Mouse (Mus musculus) heart, embryonic 11.5 days (tissue): Measurements from ENCODE around the gene Gng3. TPM values are rescaled to one million over a fixed set of nuclear protein-coding genes. Genes with fewer than 3 reads are reported as not detected.

ENCODE experiments used
- ATAC-seq: fragments of 200-750 bp; cut with Nextera tagmentation; replicated peaks from 2 replicates; pipeline ENCODE4 v1.8.0; 2017; ENCODE audit warnings: moderate library complexity; ENCODE audit not compliant: insufficient number of reproducible peaks, low FRiP score, low TSS enrichment
- H3K27ac ChIP-seq: fragments of 300-500 bp; sonication (generic); 2 replicates; pipeline ENCODE4 v1.5.1; 2014; ENCODE audit warnings: mild to moderate bottlenecking, low read depth, low read length
- H3K27me3 ChIP-seq: fragments of 300-500 bp; sonication (generic); 2 replicates; pipeline ENCODE4 v1.6.1; 2014; ENCODE audit warnings: mild to moderate bottlenecking, low read length, mixed read lengths; ENCODE audit not compliant: control insufficient read depth, insufficient read depth
- H3K36me3 ChIP-seq: fragments of 300-500 bp; sonication (generic); 2 replicates; pipeline ENCODE4 v1.6.1; 2014; ENCODE audit warnings: mild to moderate bottlenecking, low read length, moderate library complexity, mixed read lengths; ENCODE audit not compliant: control insufficient read depth, insufficient read depth
- H3K4me1 ChIP-seq: fragments of 300-500 bp; sonication (generic); 2 replicates; pipeline ENCODE4 v1.6.1; 2014; ENCODE audit warnings: low read length; ENCODE audit not compliant: control insufficient read depth, insufficient read depth
- H3K4me2 ChIP-seq: fragments of 300-500 bp; sonication (generic); 2 replicates; pipeline ENCODE4 v1.6.1; 2014; ENCODE audit warnings: mild to moderate bottlenecking, moderate library complexity
- H3K4me3 ChIP-seq: fragments of 300-500 bp; sonication (generic); 2 replicates; pipeline ENCODE4 v1.5.1; 2014; ENCODE audit warnings: low read depth, low read length
- H3K9ac ChIP-seq: fragments of 300-500 bp; sonication (generic); 2 replicates; pipeline ENCODE4 v1.6.1; 2014; ENCODE audit warnings: mild to moderate bottlenecking, low read depth, low read length, moderate library complexity
- H3K9me3 ChIP-seq: fragments of 300-500 bp; sonication (generic); replicated peaks from 2 replicates; pipeline ENCODE4 v1.6.1; 2016; ENCODE audit warnings: low read length; ENCODE audit not compliant: control insufficient read depth
- WGBS: fragments of 180-500 bp; shearing (Covaris S2); extraction: QIAGEN DNeasy Blood & Tissue Kit; methylation state at CpG from one replicate; pipeline ENCODE4 v1.1.7; 2014; ENCODE audit not compliant: insufficient replicate concordance; 5-methylcytosine and 5-hydroxymethylcytosine counted together
- polyA plus RNA-seq: library from polyadenylated mRNA; unstranded; fragments of >200 nt; fragmentation: Nextera tagmentation; extraction: Ambion mirVana; gene quantifications from 2 replicates; pipeline ENCODE4 v1.2.1, GENCODE M21; 2014

Gng3 gene
- polyA plus RNA-seq, 1 experiment from 2014 or later = 3.5 TPM

GRCm38 (mm10) chr19:8803879-8804660 lies 34.9 kb downstream of the Gng3 start:
- Histone ChIP-seq H3K36me3 (peaks cover 4% of the 10 kb centered on the region), H3K9ac (no peak overlapping the region), H3K4me3 (no peak overlapping the region), H3K9me3 (no peaks in the 10 kb centered on the region), H3K4me2 (no peak overlapping the region), H3K4me1 (peaks cover 3% of the 10 kb centered on the region; the same call in 1 of the 2 replicates), H3K27me3 (no peaks in the 10 kb centered on the region), H3K27ac (no peak overlapping the region)
- no peak for ATAC-seq
- WGBS = 85% methylated on average over 11 of the region's 11 CpGs

GRCm38 (mm10) chr19:8803204-8803780 lies 35.7 kb downstream of the Gng3 start:
- WGBS = 91% methylated on average over 9 of the region's 9 CpGs
- no peaks in the 10 kb centered on the region for H3K9me3 ChIP-seq
- no peak overlapping the region for H3K9ac ChIP-seq
- peaks cover 4% of the 10 kb centered on the region for H3K36me3 ChIP-seq
- H3K4me2 ChIP-seq = peak overlapping the region; percentile 88
- ATAC-seq = no peak
- no peaks in the 10 kb centered on the region for H3K27me3 ChIP-seq
- H3K4me3 ChIP-seq = peak overlapping the region; percentile 63
- 0 out of 2 replicates have a peak overlapping the region, but pooled peaks have one; percentile 82 for H3K27ac ChIP-seq
- H3K4me1 ChIP-seq = peaks cover 3% of the 10 kb centered on the region; the same call in 1 of the 2 replicates

- Histone ChIP-seq H3K27ac (peak within 1 kb of the TSS; percentile 82), H3K9me3 (no peaks in the 10 kb centered on the region), H3K4me2 (peak within 1 kb of the TSS; percentile 88), H3K36me3 (peaks cover 4% of the 10 kb centered on the region), H3K27me3 (no peaks in the 10 kb centered on the region), H3K4me3 (peak within 1 kb of the TSS; percentile 63), H3K9ac (peak within 1 kb of the TSS; percentile 69), H3K4me1 (peaks cover 7% of the 10 kb centered on the region; the same call in 1 of the 2 replicates)
- WGBS = under 1% methylated on average over 30 of the region's 30 CpGs
- ATAC-seq = peak; percentile 94
Observed at GRCm38 (mm10) chr19:8802130-8802821, 36.7 kb downstream of the Gng3 start, which contains the start of gene Zbtb3. Gene Zbtb3, plus strand, starts transcription at chr19:8802555.

- Histone ChIP-seq H3K36me3 (peaks cover 12% of the 10 kb centered on the region), H3K4me2 (peak overlapping the region; percentile 77), H3K27ac (no peak overlapping the region), H3K9me3 (no peaks in the 10 kb centered on the region), H3K4me1 (peaks cover 7% of the 10 kb centered on the region; the same call in 1 of the 2 replicates), H3K27me3 (no peaks in the 10 kb centered on the region), H3K4me3 (peak overlapping the region; percentile 91), H3K9ac (peak overlapping the region; percentile 94; the same call in 1 of the 2 replicates)
- no peak for ATAC-seq
Observed at GRCm38 (mm10) chr19:8798947-8799315, 40.1 kb downstream of the Gng3 start.

- peaks cover 17% of the 10 kb centered on the region for H3K36me3 ChIP-seq
- no peaks in the 10 kb centered on the region for H3K27me3 ChIP-seq
- H3K9me3 ChIP-seq = no peaks in the 10 kb centered on the region
- H3K4me2 ChIP-seq = peak within 1 kb of the TSS; percentile 77
- H3K4me1 ChIP-seq = peaks cover 7% of the 10 kb centered on the region; the same call in 1 of the 2 replicates
- WGBS = 2% methylated on average over 25 of the region's 25 CpGs
- peak; percentile 82 for ATAC-seq
- peak within 1 kb of the TSS; percentile 91 for H3K4me3 ChIP-seq
- peak within 1 kb of the TSS; percentile 94 for H3K9ac ChIP-seq
- H3K27ac ChIP-seq = peak within 1 kb of the TSS; percentile 70
Observed at GRCm38 (mm10) chr19:8798264-8798946, 40.6 kb downstream of the Gng3 start, which contains the start of gene Polr2g. Gene Polr2g, minus strand, starts transcription at chr19:8798577.

- Histone ChIP-seq H3K36me3 (peaks cover 26% of the 10 kb centered on the region), H3K4me2 (no peak overlapping the region), H3K9ac (no peak overlapping the region), H3K27ac (no peak overlapping the region), H3K9me3 (no peaks in the 10 kb centered on the region), H3K4me1 (no peaks in the 10 kb centered on the region), H3K4me3 (no peak overlapping the region), H3K27me3 (no peaks in the 10 kb centered on the region)
- WGBS = 70% methylated on average over 7 of the region's 7 CpGs
- ATAC-seq = no peak
Observed at GRCm38 (mm10) chr19:8790171-8790570, 48.8 kb downstream of the Gng3 start.

- Histone ChIP-seq H3K9ac (no peak overlapping the region), H3K27ac (no peak overlapping the region), H3K4me2 (no peak overlapping the region), H3K27me3 (no peaks in the 10 kb centered on the region), H3K36me3 (peaks cover 19% of the 10 kb centered on the region), H3K4me1 (no peaks in the 10 kb centered on the region), H3K9me3 (no peaks in the 10 kb centered on the region), H3K4me3 (no peak overlapping the region)
- 62% methylated on average over 1 of the region's 1 CpGs for WGBS
- no peak for ATAC-seq
Observed at GRCm38 (mm10) chr19:8789171-8789570, 49.8 kb downstream of the Gng3 start.

DNA sequence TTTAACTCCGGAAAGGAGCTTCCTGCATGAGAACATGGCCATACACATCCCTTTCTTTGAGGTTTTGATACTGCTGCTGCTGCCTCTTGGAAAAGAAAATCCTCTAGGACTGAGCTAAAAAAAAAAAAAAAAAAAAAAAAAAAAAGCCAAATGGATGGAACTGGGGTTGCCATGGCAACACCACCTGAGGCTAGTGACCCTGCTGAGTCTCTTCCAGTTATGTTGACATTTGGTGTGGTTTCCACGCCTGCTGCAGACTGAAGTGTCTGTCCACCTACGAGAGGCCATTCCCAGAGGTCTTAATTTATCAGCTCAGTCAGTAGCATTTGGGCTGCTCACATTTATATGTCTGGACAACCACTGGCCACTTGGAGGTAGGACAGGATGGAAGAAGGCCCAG lies 50.5 kb downstream of the Gng3 start:
- no peak for ATAC-seq

More for the DNA sequence above, 50.5 kb downstream of the Gng3 start:
- no peak overlapping the region for H3K4me2 ChIP-seq
- WGBS = 26% methylated on average over 3 of the region's 3 CpGs
- H3K4me1 ChIP-seq = no peaks in the 10 kb centered on the region
- no peak overlapping the region for H3K9ac ChIP-seq
- no peak overlapping the region for H3K4me3 ChIP-seq
- H3K36me3 ChIP-seq = peaks cover 13% of the 10 kb centered on the region
- no peak overlapping the region for H3K27ac ChIP-seq
- no peaks in the 10 kb centered on the region for H3K27me3 ChIP-seq
- H3K9me3 ChIP-seq = no peaks in the 10 kb centered on the region
